Mouse (Mus musculus) lung, postnatal 4 days (tissue): ENCODE results near the gene Drap1.

ENCODE experiments used
- DNase-seq, 2 experiments: peaks; one replicate each; pipeline ENCODE4 v3.0.0; 2021

Drap1 gene

GRCm38 (mm10) chr19:5448354-5449150 lies 23.8 kb upstream of the Drap1 start:
- peak in 1 of 2 experiments; percentile 46 for DNase-seq

GRCm38 (mm10) chr19:5447515-5448353 lies 23.0 kb upstream of the Drap1 start, which contains the start of gene Fosl1:
Gene Fosl1, plus strand, starts transcription at chr19:5447547.
- peak; percentile 78 to 80 for DNase-seq

GRCm38 (mm10) chr19:5445747-5446146 lies 21.0 kb upstream of the Drap1 start:
- DNase-seq, result no peak

- DNase-seq, result no peak
Observed at GRCm38 (mm10) chr19:5444954-5445353, 20.2 kb upstream of the Drap1 start.

- DNase-seq, result no peak
Observed at GRCm38 (mm10) chr19:5444371-5444908, 19.7 kb upstream of the Drap1 start.

GRCm38 (mm10) chr19:5433951-5434350 lies 9.2 kb upstream of the Drap1 start:
- no peak for DNase-seq

- DNase-seq, result peak; percentile 70 to 73
Observed at GRCm38 (mm10) chr19:5432992-5433852, 8.4 kb upstream of the Drap1 start.

- peak in 1 of 2 experiments; percentile 41 for DNase-seq
Observed at GRCm38 (mm10) chr19:5431911-5432464, 7.2 kb upstream of the Drap1 start.

GRCm38 (mm10) chr19:5430408-5430807 lies 5.6 kb upstream of the Drap1 start:
- DNase-seq, result no peak

GRCm38 (mm10) chr19:5429806-5430205 lies 5.0 kb upstream of the Drap1 start:
- peak in 1 of 2 experiments; percentile 55 for DNase-seq

- no peak for DNase-seq
Observed at GRCm38 (mm10) chr19:5429219-5429618, 4.4 kb upstream of the Drap1 start.

- peak in 1 of 2 experiments; percentile 58 for DNase-seq
Observed at GRCm38 (mm10) chr19:5428083-5428482, 3.3 kb upstream of the Drap1 start.

GRCm38 (mm10) chr19:5426640-5427290 lies 2.0 kb upstream of the Drap1 start:
- no peak for DNase-seq

- DNase-seq, result no peak
Observed at GRCm38 (mm10) chr19:5425906-5426565, 1.3 kb upstream of the Drap1 start.

GRCm38 (mm10) chr19:5424092-5424781 lies 542 bp downstream of the Drap1 start:
- peak; percentile 86 to 93 for DNase-seq

- DNase-seq, result no peak
Observed at GRCm38 (mm10) chr19:5423561-5423960, 1.2 kb downstream of the Drap1 start.

- DNase-seq, result no peak
Observed at GRCm38 (mm10) chr19:5422895-5423443, 1.8 kb downstream of the Drap1 start.

- no peak for DNase-seq
Observed at GRCm38 (mm10) chr19:5422267-5422666, 2.5 kb downstream of the Drap1 start.

GRCm38 (mm10) chr19:5421784-5422183 lies 3.0 kb downstream of the Drap1 start:
- no peak for DNase-seq

GRCm38 (mm10) chr19:5420579-5420978 lies 4.2 kb downstream of the Drap1 start:
- no peak for DNase-seq
